Mouse (Mus musculus) C2C12 (cell line): Measurements from ENCODE around the gene Sec23b.

Experiments
- CEBPB ChIP-seq: IDR thresholded peaks from one replicate; pipeline ENCODE4 v1.6.1; 2011; ENCODE audit warnings: low read depth, mild to moderate bottlenecking, control low read depth, moderate library complexity
- CTCF ChIP-seq: IDR thresholded peaks from one replicate; pipeline ENCODE4 v1.5.1; 2011; ENCODE audit not compliant: control insufficient read depth, insufficient read depth, insufficient read length
- FOSL1 ChIP-seq: IDR thresholded peaks from one replicate; pipeline ENCODE4 v1.8.0; 2011; ENCODE audit warnings: mild to moderate bottlenecking, low read length; ENCODE audit not compliant: poor library complexity, insufficient read depth, severe bottlenecking
- MAX ChIP-seq: IDR thresholded peaks from one replicate; pipeline ENCODE4 v1.6.1; 2011; ENCODE audit warnings: mild to moderate bottlenecking, control low read depth
- MYOD1 ChIP-seq: IDR thresholded peaks from one replicate; pipeline ENCODE4 v1.6.1; 2011; ENCODE audit warnings: low read depth; ENCODE audit not compliant: control insufficient read depth, insufficient read length
- MYOG ChIP-seq: IDR thresholded peaks from one replicate; pipeline ENCODE4 v1.6.1; 2011; ENCODE audit not compliant: control insufficient read depth, insufficient read length; ENCODE audit errors: extremely low read depth
- USF1 ChIP-seq: IDR thresholded peaks from one replicate; pipeline ENCODE4 v1.6.1; 2011; ENCODE audit warnings: low read depth, mild to moderate bottlenecking, control low read depth, moderate library complexity

DNA sequence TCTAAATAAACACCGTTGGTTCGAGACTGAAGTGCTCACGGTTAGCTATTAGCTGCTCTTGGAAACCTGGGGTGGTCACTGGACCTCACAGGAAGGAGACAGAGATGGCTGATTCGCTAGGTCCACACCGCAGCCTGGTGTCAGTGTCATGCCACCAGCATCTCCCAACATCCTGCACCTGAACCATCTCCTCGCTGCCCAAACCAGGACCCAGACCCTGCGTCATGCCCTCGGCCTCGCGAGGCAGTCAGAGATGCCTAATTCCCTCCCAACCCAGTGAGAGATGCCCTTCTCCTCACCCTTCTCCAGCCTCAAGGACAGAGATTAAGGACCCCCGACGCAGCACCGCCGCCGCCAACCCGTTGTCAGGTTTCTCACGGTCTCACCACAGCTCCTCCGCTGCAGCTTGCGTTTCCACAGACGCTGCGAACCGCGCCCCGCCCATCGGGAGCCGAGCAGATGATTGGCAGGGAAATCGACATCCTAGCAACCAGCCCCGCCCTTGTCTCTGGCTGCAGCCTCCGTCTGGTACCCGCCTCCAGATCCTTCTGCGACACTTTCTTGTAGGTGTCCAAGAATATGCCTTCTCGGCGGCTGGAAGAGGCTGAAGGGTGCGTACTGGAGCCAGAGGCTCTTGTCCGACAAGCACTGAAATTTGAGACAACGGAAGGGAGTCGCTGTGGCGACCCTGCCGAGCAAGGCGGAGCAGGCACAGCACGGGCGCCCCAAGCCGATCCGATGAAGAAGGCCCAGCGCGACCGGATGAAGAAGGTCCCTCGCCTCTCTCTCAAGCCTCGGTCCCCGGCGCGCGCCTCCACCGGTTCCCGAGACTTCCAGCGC lies 28.8 kb upstream of the Sec23b start, which contains the start of the genes Dzank1 and Polr3f:
- TF ChIP-seq CTCF: no peak
- TF ChIP-seq USF1: no peak
- no peak for TF ChIP-seq CEBPB
- no peak for TF ChIP-seq MYOG
- peak; percentile 100 for TF ChIP-seq MAX
- no peak for TF ChIP-seq MYOD1
- TF ChIP-seq FOSL1: no peak
